Mouse (Mus musculus) forebrain, postnatal 0 days (tissue): ENCODE data around the gene Mdm4. TPM values are rescaled to one million over a fixed set of nuclear protein-coding genes. Genes with fewer than 3 reads are reported as not detected.

Experiments
- ATAC-seq: fragments of 200-750 bp; cut with Nextera tagmentation; 2 replicates; pipeline ENCODE4 v1.8.0; 2017; ENCODE audit warnings: mild to moderate bottlenecking, moderate library complexity
- DNase-seq: peaks from one replicate; pipeline ENCODE4 v3.0.0-alpha.2; 2015
- H3K27ac ChIP-seq: fragments of 300-500 bp; sonication (generic); 2 replicates; pipeline ENCODE4 v1.5.1; 2014; ENCODE audit warnings: low read depth, mild to moderate bottlenecking, antibody characterized with exemption, low read length, moderate library complexity, mixed read lengths
- H3K27me3 ChIP-seq: fragments of 300-500 bp; sonication (generic); 2 replicates; pipeline ENCODE4 v1.6.1; 2014; ENCODE audit warnings: mild to moderate bottlenecking, low read length, mixed read lengths; ENCODE audit not compliant: insufficient read depth
- H3K36me3 ChIP-seq: fragments of 300-500 bp; sonication (generic); 2 replicates; pipeline ENCODE4 v1.6.1; 2014; ENCODE audit warnings: mild to moderate bottlenecking, moderate library complexity; ENCODE audit not compliant: insufficient read depth
- H3K4me1 ChIP-seq: fragments of 300-500 bp; sonication (generic); 2 replicates; pipeline ENCODE4 v1.6.1; 2014; ENCODE audit warnings: antibody characterized with exemption; ENCODE audit not compliant: insufficient read depth
- H3K4me2 ChIP-seq: fragments of 300-500 bp; sonication (generic); 2 replicates; pipeline ENCODE4 v1.6.1; 2014; ENCODE audit warnings: low read depth, mild to moderate bottlenecking, moderate library complexity
- H3K4me3 ChIP-seq: fragments of 300-500 bp; sonication (generic); 2 replicates; pipeline ENCODE4 v1.5.1; 2014; ENCODE audit warnings: low read depth, low read length, mixed read lengths
- H3K9ac ChIP-seq: fragments of 300-500 bp; sonication (generic); 2 replicates; pipeline ENCODE4 v1.6.1; 2014; ENCODE audit warnings: mild to moderate bottlenecking
- H3K9me3 ChIP-seq: fragments of 300-500 bp; sonication (generic); 2 replicates; pipeline ENCODE4 v1.6.1; 2016; ENCODE audit warnings: low read length
- CTCF ChIP-seq: sonication (generic); IDR thresholded peaks from 2 replicates; pipeline ENCODE4 v1.5.1; 2016; ENCODE audit warnings: antibody characterized with exemption, control low read depth, low read depth
- WGBS: fragments of 180-500 bp; shearing (Covaris S2); extraction: QIAGEN DNeasy Blood & Tissue Kit; methylation state at CpG from one replicate; pipeline ENCODE4 v1.1.7; 2014; 5-methylcytosine and 5-hydroxymethylcytosine counted together
- polyA plus RNA-seq: library from polyadenylated mRNA; unstranded; fragments of >200 nt; fragmentation: Nextera tagmentation; extraction: Ambion mirVana; gene quantifications from 2 replicates; pipeline ENCODE4 v1.2.1, GENCODE M21; 2015
- total RNA-seq: library from RNA; depleted of rRNA; stranded (reverse); fragments of >200 nt; gene quantifications from 2 replicates; pipeline ENCODE4 v1.2.3, GENCODE M21; 2014

Gene Mdm4
- total and polyA plus RNA-seq, 2 experiments from 2014 or later, result 27.4 to 74.8 TPM

DNA sequence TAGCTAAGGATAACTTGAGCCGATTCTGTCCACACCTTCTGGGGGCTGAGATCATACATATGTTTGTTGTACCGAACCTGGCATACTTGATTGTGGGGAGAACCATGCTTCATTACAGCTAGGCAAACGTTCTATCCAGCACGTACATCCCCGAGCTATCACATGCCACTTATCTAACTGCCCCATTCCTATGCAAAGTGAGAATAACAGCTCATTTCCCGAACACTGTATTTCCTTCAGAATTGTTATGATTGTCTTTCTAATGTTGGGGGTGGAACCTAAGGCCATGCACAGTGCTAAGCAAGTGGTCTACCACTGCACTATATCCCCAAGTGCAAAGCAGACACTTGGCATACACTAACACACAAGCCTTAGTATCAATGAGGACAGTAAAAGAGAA is 49.1 kb downstream of the Mdm4 start:
- no peak for TF ChIP-seq CTCF
- no peaks in the 10 kb centered on the region for H3K27me3 ChIP-seq
- H3K4me2 ChIP-seq, result no peak overlapping the region
- no peak overlapping the region for H3K9ac ChIP-seq
- 94% methylated on average over 6 of the region's 6 CpGs for WGBS
- DNase-seq, result no peak
- no peak overlapping the region for H3K27ac ChIP-seq
- H3K9me3 ChIP-seq, result no peaks in the 10 kb centered on the region
- peaks cover 13% of the 10 kb centered on the region for H3K36me3 ChIP-seq
- no peaks in the 10 kb centered on the region for H3K4me1 ChIP-seq
- ATAC-seq, result no peak
- no peak overlapping the region for H3K4me3 ChIP-seq

DNA sequence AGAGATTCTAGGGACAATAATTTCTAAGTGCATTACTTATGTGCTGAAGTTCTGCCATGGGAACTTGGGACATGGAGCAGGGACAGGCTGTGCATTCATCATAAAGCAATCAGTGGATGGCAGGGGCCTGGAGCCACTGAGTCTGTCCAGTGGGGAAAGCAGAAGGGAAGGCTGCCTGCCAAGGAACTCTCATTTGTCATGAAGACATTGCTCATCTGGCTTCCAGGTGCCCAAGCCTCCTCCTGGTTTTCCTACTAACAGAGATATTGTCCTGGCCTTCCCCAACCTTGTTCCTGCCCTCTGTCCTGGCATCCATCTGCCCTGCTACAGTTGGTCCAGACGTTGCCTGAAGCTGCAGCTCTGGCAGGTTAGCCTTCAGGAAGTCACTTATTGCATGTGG is 53.0 kb downstream of the Mdm4 start:
- no peak overlapping the region for H3K9ac ChIP-seq
- H3K4me3 ChIP-seq, result no peak overlapping the region
- no peak for TF ChIP-seq CTCF
- H3K27ac ChIP-seq, result no peak overlapping the region
- DNase-seq (no peak), ATAC-seq (no peak)
- no peaks in the 10 kb centered on the region for H3K4me1 ChIP-seq
- WGBS, result 88% methylated on average over 1 of the region's 1 CpGs
- H3K4me2 ChIP-seq, result no peak overlapping the region
- no peaks in the 10 kb centered on the region for H3K36me3 ChIP-seq
- no peaks in the 10 kb centered on the region for H3K27me3 ChIP-seq
- no peaks in the 10 kb centered on the region for H3K9me3 ChIP-seq

DNA sequence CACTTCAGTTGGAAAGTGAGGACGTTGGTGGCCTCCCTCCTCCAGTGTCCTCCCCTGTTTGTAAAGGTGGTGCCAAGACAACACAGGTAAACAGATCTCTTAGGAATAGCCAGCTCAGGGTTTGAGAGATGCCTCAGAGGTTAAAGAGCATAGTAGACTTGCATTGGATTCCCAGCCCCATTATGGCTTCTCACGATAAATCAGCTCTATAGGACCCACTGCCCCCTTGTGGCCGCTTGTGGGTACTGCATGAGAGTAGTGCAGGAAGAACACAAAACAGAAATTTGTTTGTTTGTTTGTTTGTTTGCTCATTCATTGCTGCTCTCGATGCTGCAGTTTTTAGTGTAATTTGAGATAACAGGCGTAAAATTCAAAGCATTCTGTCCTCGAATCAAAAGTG is 61.7 kb downstream of the Mdm4 start:
- ATAC-seq, result no peak
- peak; percentile 60 for DNase-seq
- Histone ChIP-seq H3K9ac (no peak overlapping the region), H3K4me3 (no peak overlapping the region), H3K4me2 (no peak overlapping the region), H3K27ac (no peak overlapping the region), H3K4me1 (no peaks in the 10 kb centered on the region), H3K9me3 (no peaks in the 10 kb centered on the region), H3K36me3 (no peaks in the 10 kb centered on the region), H3K27me3 (no peaks in the 10 kb centered on the region)
- peak; percentile 81 for TF ChIP-seq CTCF
- 31% methylated on average over 6 of the region's 6 CpGs for WGBS

DNA sequence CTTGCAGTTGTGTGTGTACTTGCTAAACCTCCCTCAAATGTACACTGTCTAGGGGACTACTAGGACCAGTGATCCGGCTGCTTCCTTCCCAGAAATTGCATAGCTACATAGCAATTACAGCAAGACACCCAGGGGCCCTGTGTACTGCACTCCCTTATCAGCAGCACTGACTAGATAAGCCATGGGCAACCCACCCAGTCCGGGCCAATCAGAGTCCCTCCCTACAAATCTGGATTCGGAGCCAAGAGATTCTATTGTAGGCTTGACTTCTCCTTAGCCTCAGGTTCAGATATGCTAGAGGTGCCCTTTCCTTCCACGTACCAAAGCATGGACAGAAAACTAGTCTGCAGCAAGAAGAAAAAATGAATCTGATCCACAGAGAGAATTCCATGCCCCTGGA is 65.7 kb downstream of the Mdm4 start:
- Histone ChIP-seq H3K9me3 (no peaks in the 10 kb centered on the region), H3K27me3 (no peaks in the 10 kb centered on the region), H3K4me2 (no peak overlapping the region), H3K36me3 (no peaks in the 10 kb centered on the region), H3K27ac (no peak overlapping the region), H3K4me3 (no peak overlapping the region), H3K9ac (no peak overlapping the region), H3K4me1 (no peaks in the 10 kb centered on the region)
- no peak for TF ChIP-seq CTCF
- ATAC-seq, result no peak
- WGBS, result 90% methylated on average over 4 of the region's 4 CpGs
- DNase-seq, result no peak

DNA sequence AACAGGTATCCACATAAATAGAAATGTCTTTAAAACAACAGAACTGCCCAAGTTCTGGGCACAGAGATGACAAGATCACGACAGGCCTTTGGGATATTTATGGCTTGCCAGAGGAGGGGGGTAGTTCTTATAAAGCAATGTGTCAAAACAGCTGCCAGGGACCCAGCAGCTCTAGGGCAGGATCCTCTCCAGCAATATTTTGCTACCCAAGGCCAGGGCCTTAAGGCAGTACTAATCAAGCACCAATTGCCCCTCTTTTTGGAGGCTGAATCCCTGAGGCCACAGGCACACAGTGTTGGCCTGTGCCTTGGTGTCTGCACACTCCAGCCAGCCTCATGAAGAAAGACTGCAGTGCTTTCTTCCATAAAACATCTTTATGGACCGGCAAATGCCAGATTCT is 66.3 kb downstream of the Mdm4 start:
- Histone ChIP-seq H3K9ac (no peak overlapping the region), H3K36me3 (no peaks in the 10 kb centered on the region), H3K4me3 (no peak overlapping the region), H3K9me3 (no peaks in the 10 kb centered on the region), H3K4me1 (no peaks in the 10 kb centered on the region), H3K4me2 (no peak overlapping the region), H3K27me3 (no peaks in the 10 kb centered on the region), H3K27ac (no peak overlapping the region)
- no peak for TF ChIP-seq CTCF
- DNase-seq (no peak), ATAC-seq (no peak)
- 77% methylated on average over 2 of the region's 2 CpGs for WGBS

DNA sequence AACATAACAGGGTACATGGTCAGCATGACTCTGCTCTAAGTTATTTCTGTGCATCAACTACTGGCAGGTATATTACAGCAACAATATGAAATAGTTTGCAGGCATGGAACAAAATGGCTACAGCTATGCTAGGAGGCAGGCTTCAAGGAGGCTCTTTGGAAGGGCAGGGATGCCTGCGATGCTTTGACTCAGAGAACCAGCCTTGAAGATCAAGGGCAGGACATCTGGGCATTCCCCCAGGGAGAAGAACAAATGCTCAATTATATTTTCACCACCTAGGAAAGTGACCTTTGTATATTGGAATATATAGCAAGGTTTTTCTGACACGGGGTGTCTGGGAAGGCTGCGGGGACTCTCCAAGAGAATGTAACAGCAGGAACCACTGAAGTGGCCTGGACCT is 68.6 kb downstream of the Mdm4 start:
- 90% methylated on average over 3 of the region's 3 CpGs for WGBS
- Histone ChIP-seq H3K4me3 (no peak overlapping the region), H3K9ac (no peak overlapping the region), H3K4me1 (no peaks in the 10 kb centered on the region), H3K27me3 (no peaks in the 10 kb centered on the region), H3K9me3 (no peaks in the 10 kb centered on the region), H3K27ac (no peak overlapping the region), H3K4me2 (no peak overlapping the region), H3K36me3 (no peaks in the 10 kb centered on the region)
- ATAC-seq (no peak), DNase-seq (no peak)
- no peak for TF ChIP-seq CTCF

DNA sequence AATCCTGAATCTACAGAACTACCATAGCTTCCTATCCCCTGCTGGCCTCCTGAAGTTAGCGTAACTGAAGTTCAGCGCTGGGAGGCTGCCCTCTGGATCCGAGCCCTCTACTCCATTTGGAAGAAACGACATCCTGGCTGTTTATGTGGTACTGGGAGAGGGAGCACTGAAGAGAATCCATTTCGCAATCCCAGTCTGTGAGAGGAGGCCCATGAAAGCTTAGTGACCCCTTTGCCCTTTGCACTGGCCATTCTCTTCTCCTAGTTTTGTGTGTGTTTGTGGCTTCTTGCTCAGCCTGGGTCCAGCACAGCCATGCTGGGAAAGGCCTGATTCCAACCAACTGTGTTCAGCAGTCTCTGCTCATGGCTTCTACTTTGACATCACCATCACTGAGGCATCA is 73.6 kb downstream of the Mdm4 start:
- WGBS, result 91% methylated on average over 5 of the region's 5 CpGs
- no peak overlapping the region for H3K9ac ChIP-seq
- no peak for ATAC-seq

DNA sequence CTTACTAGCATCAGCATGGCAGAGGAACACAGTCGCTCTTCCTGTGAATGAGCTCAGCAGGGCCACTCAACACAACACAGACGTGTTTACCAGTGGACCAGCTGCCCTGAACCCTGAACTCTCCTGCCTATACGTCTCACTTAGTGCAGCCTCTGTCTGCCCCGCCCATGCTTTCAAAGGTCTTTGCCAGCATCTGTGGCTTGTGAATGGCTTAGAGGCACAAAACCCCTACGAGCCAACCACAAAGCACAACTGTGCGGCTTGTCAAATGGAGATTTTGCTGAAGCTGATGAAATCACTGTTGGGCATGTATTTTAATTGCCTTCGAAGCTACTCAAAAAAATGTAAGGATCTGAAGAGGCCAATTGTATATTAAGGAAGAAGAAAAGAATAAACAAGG is 82.5 kb downstream of the Mdm4 start:
- no peak overlapping the region for H3K27ac ChIP-seq
- no peaks in the 10 kb centered on the region for H3K9me3 ChIP-seq
- ATAC-seq (no peak; the same call in 1 of the 2 replicates), DNase-seq (no peak)
- no peak overlapping the region for H3K9ac ChIP-seq
- no peak overlapping the region for H3K4me3 ChIP-seq
- no peaks in the 10 kb centered on the region for H3K4me1 ChIP-seq
- WGBS, result 28% methylated on average over 7 of the region's 7 CpGs
- TF ChIP-seq CTCF, result no peak
- H3K27me3 ChIP-seq, result no peaks in the 10 kb centered on the region
- no peaks in the 10 kb centered on the region for H3K36me3 ChIP-seq
- H3K4me2 ChIP-seq, result no peak overlapping the region

More for the DNA sequence above, 73.6 kb downstream of the Mdm4 start:
- Histone ChIP-seq H3K27me3 (no peaks in the 10 kb centered on the region), H3K36me3 (no peaks in the 10 kb centered on the region), H3K4me1 (no peaks in the 10 kb centered on the region), H3K27ac (no peak overlapping the region), H3K4me2 (no peak overlapping the region), H3K4me3 (no peak overlapping the region), H3K9me3 (no peaks in the 10 kb centered on the region)
- TF ChIP-seq CTCF, result no peak
- no peak for DNase-seq
